Comparison of ENCODE assay signal across 8 mouse cellular contexts in the genomic region with DNA sequence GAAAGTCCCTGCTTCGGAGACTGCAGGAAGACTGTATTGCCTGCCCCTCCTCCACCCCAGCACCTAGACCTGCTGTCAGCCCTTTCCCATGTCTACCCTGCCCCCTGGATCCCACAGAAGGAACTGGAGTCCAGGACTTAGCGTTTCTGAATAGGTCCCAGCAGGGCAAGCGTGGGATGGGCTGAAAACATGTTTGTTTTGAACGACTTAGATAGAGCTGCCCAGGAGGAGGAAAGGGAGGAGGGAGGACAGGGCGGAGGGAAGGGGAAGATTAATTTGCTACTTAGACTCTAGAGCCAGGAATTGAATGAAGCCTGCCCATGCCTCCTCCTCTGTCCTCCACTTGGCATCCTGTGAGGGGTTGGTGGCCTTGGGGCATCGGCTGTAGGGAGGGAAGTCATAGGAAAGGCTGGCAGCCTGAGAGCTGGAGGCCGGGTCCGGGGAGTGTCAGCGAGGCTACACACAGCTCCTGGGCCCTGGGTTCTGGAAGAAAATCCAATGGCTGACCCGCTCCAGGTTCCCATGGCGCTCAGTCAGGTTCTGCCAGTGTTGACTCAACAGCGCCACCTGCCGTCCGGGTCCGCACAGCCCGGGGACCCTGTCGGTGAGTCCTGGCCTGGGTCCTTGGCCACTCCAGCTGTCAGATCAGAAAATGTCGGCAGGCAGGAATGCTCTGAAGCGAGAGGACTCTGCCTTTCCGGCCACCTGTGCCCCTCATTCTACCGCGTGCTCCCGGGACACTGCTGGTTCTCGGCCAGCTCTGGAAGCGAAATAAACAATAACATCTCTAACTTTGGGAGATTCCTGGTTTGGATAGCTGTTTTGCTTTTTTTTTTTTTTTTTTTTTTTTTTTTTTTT. TPM values are rescaled to one million over a fixed set of nuclear protein-coding genes. Genes with fewer than 3 reads are reported as not detected.
DNase-seq lines count a peak whose midpoint lies in the region; ATAC-seq lines count a peak whose summit lies in the region.

No protein-coding gene starts in this region.

- H3K4me3 ChIP-seq in hindbrain, embryonic 10.5 days = peak overlapping the region; percentile 47
- H3K4me3 ChIP-seq in lung, embryonic 15.5 days = peak overlapping the region; percentile 39

- WGBS in hindbrain, embryonic 10.5 days = 1% methylated on average over 25 of the region's 25 CpGs
- WGBS in lung, embryonic 15.5 days = 1% methylated on average over 25 of the region's 25 CpGs

- H3K9me3 ChIP-seq in hindbrain, embryonic 10.5 days = no peaks in the 10 kb centered on the region
- no peaks in the 10 kb centered on the region for H3K9me3 ChIP-seq in lung, embryonic 15.5 days

- H3K9ac ChIP-seq in lung, embryonic 15.5 days = peak overlapping the region; percentile 43

- H3K27ac ChIP-seq in hindbrain, embryonic 10.5 days = peak overlapping the region; percentile 69
- H3K27ac ChIP-seq in lung, embryonic 15.5 days = peak overlapping the region; percentile 70

- H3K36me3 ChIP-seq in hindbrain, embryonic 10.5 days = no peaks in the 10 kb centered on the region
- H3K36me3 ChIP-seq in lung, embryonic 15.5 days = no peaks in the 10 kb centered on the region

- peaks cover 10% of the 10 kb centered on the region for H3K4me1 ChIP-seq in hindbrain, embryonic 10.5 days (replicated peaks)
- peaks cover 9% of the 10 kb centered on the region for H3K4me1 ChIP-seq in lung, embryonic 15.5 days

- H3K27me3 ChIP-seq in hindbrain, embryonic 10.5 days (ENCODE audit: insufficient read depth, poor library complexity, severe bottlenecking) = no peaks in the 10 kb centered on the region
- H3K27me3 ChIP-seq in lung, embryonic 15.5 days = no peaks in the 10 kb centered on the region

- DNase-seq in NIH3T3 (ENCODE audit: low read depth) = peak; percentile 98
- peak; percentile 99 for DNase-seq in cerebellum, postnatal 10 days
- DNase-seq in frontal cortex, adult 2 months (ENCODE audit: extremely low spot score in 1 of 2, low spot score in 1 of 2) = peak; percentile 81 to 97
- DNase-seq in hindbrain, embryonic 10.5 days (ENCODE audit: low spot score) = peak; percentile 96
- peak; percentile 90 for DNase-seq in layer of hippocampus, adult 9-10 months (ENCODE audit: low spot score)
- peak; percentile 90 for DNase-seq in ovary, adult 18-20 months (ENCODE audit: low spot score)
- peak; percentile 92 for DNase-seq in thymus, postnatal 0 days (ENCODE audit: low spot score)

- peak; percentile 94 for ATAC-seq in lung, embryonic 15.5 days (ENCODE audit: borderline replicate concordance, extremely low read depth, low FRiP score, low TSS enrichment)

- peak overlapping the region; percentile 80 for H3K4me2 ChIP-seq in lung, embryonic 15.5 days

RNA-seq across cellular contexts. Expression of gene Fmnl1, which starts 12.1 kb away (rescaled TPM):
- 76.2 and 85.2 TPM in 2 replicates for polyA plus RNA-seq in frontal cortex, adult 2 months (2012; rRNA removed)
- 0.72 and 1.5 TPM in 2 replicates for polyA plus RNA-seq in hindbrain, embryonic 10.5 days (2016; fragmentation: Nextera tagmentation; extraction: Ambion mirVana)
- 2.7 and 3.7 TPM in 2 replicates for polyA plus RNA-seq in lung, embryonic 15.5 days (2015; fragmentation: Nextera tagmentation; extraction: Ambion mirVana)
- polyA plus RNA-seq in thymus, postnatal 0 days (2015; fragmentation: Nextera tagmentation; extraction: Ambion mirVana) = 56.9 and 59.8 TPM in 2 replicates

RNA-seq across cellular contexts. Expression of gene Hexim2, which starts 26.6 kb away (rescaled TPM):
- 11.5 and 14.1 TPM in 2 replicates for polyA plus RNA-seq in frontal cortex, adult 2 months (2012; rRNA removed)
- polyA plus RNA-seq in hindbrain, embryonic 10.5 days (2016; fragmentation: Nextera tagmentation; extraction: Ambion mirVana) = 7.7 and 8.9 TPM in 2 replicates
- 8.3 and 9.6 TPM in 2 replicates for polyA plus RNA-seq in lung, embryonic 15.5 days (2015; fragmentation: Nextera tagmentation; extraction: Ambion mirVana)
- 6.9 and 8.9 TPM in 2 replicates for polyA plus RNA-seq in thymus, postnatal 0 days (2015; fragmentation: Nextera tagmentation; extraction: Ambion mirVana)

RNA-seq across cellular contexts. Expression of gene Hexim1, which starts 42.8 kb away (rescaled TPM):
- polyA plus RNA-seq in frontal cortex, adult 2 months (2012; rRNA removed) = 25.6 and 25.8 TPM in 2 replicates
- 1.7 and 2.3 TPM in 2 replicates for polyA plus RNA-seq in hindbrain, embryonic 10.5 days (2016; fragmentation: Nextera tagmentation; extraction: Ambion mirVana)
- polyA plus RNA-seq in lung, embryonic 15.5 days (2015; fragmentation: Nextera tagmentation; extraction: Ambion mirVana) = 4.4 and 4.5 TPM in 2 replicates
- polyA plus RNA-seq in thymus, postnatal 0 days (2015; fragmentation: Nextera tagmentation; extraction: Ambion mirVana) = 4.9 and 5.9 TPM in 2 replicates

RNA-seq across cellular contexts. Expression of gene 1700023F06Rik, which starts 49.5 kb away (rescaled TPM):
- 5.3 and 6.0 TPM in 2 replicates for polyA plus RNA-seq in frontal cortex, adult 2 months (2012; rRNA removed)
- 0.24 and 0.27 TPM in 2 replicates for polyA plus RNA-seq in hindbrain, embryonic 10.5 days (2016; fragmentation: Nextera tagmentation; extraction: Ambion mirVana)
- polyA plus RNA-seq in lung, embryonic 15.5 days (2015; fragmentation: Nextera tagmentation; extraction: Ambion mirVana) = 0.87 and 1.1 TPM in 2 replicates
- polyA plus RNA-seq in thymus, postnatal 0 days (2015; fragmentation: Nextera tagmentation; extraction: Ambion mirVana) = 0.56 and 0.93 TPM in 2 replicates

RNA-seq across cellular contexts. Expression of gene Acbd4, which starts 57.4 kb away (rescaled TPM):
- 38.1 and 44.9 TPM in 2 replicates for polyA plus RNA-seq in frontal cortex, adult 2 months (2012; rRNA removed)
- polyA plus RNA-seq in hindbrain, embryonic 10.5 days (2016; fragmentation: Nextera tagmentation; extraction: Ambion mirVana) = 7.7 and 8.3 TPM in 2 replicates
- 15.7 and 18.3 TPM in 2 replicates for polyA plus RNA-seq in lung, embryonic 15.5 days (2015; fragmentation: Nextera tagmentation; extraction: Ambion mirVana)
- polyA plus RNA-seq in thymus, postnatal 0 days (2015; fragmentation: Nextera tagmentation; extraction: Ambion mirVana) = 22.0 and 23.5 TPM in 2 replicates

Comparison
In these comparisons a context has a peak if more than half of its experiments do, and no peak if none do; other contexts are left out.
1. Peak in every context shown above with its lines: DNase-seq, ATAC-seq, H3K4me3 ChIP-seq and H3K27ac ChIP-seq.
2. RNA of gene Fmnl1, which starts 12.1 kb away (polyA plus RNA-seq): 76.2 to 85.2 TPM in frontal cortex, adult 2 months and 56.9 to 59.8 TPM in thymus, postnatal 0 days; 2.7 to 3.7 TPM in lung, embryonic 15.5 days and 0.72 to 1.5 TPM in hindbrain, embryonic 10.5 days; every median in the first group is over 10 times any median in the second.